Mouse (Mus musculus): ENCODE data around the gene Gm20388.

Gene Gm20388

GRCm38 (mm10) chr8:124286461-124287124 is 4376.0 kb downstream of the Gm20388 start:
- in situ Hi-C loops (cut with MboI, MseI) = no loop called here

GRCm38 (mm10) chr8:124288215-124288864 is 4377.7 kb downstream of the Gm20388 start:
- in situ Hi-C loops (cut with MboI, MseI) = no loop called here

- in situ Hi-C loops (cut with MboI, MseI) = no loop called here
These were observed 4378.9 kb downstream of the Gm20388 start for GRCm38 (mm10) chr8:124289481-124290050.

GRCm38 (mm10) chr8:124290911-124291691 is 4380.5 kb downstream of the Gm20388 start:
- in situ Hi-C loops (cut with MboI, MseI) = no loop called here

GRCm38 (mm10) chr8:124291693-124292092 is 4381.1 kb downstream of the Gm20388 start:
- in situ Hi-C loops (cut with MboI, MseI) = no loop called here

GRCm38 (mm10) chr8:124292965-124293364 is 4382.3 kb downstream of the Gm20388 start:
- in situ Hi-C loops (cut with MboI, MseI) = no loop called here

GRCm38 (mm10) chr8:124294425-124294824 is 4383.8 kb downstream of the Gm20388 start:
- in situ Hi-C loops (cut with MboI, MseI) = no loop called here

GRCm38 (mm10) chr8:124294900-124295299 is 4384.3 kb downstream of the Gm20388 start:
- in situ Hi-C loops (cut with MboI, MseI) = no loop called here

- in situ Hi-C loops (cut with MboI, MseI) = no loop called here
These were observed 4384.7 kb downstream of the Gm20388 start for GRCm38 (mm10) chr8:124295357-124295756.

GRCm38 (mm10) chr8:124301512-124301911 is 4390.9 kb downstream of the Gm20388 start:
- in situ Hi-C loops (cut with MboI, MseI) = no loop called here

GRCm38 (mm10) chr8:124301935-124302555 is 4391.4 kb downstream of the Gm20388 start:
- in situ Hi-C loops (cut with MboI, MseI) = no loop called here

GRCm38 (mm10) chr8:124303211-124303902 is 4392.7 kb downstream of the Gm20388 start:
- in situ Hi-C loops (cut with MboI, MseI) = no loop called here

- in situ Hi-C loops (cut with MboI, MseI) = no loop called here
These were observed 4393.5 kb downstream of the Gm20388 start for GRCm38 (mm10) chr8:124304141-124304540.

- in situ Hi-C loops (cut with MboI, MseI) = no loop called here
These were observed 4395.9 kb downstream of the Gm20388 start for GRCm38 (mm10) chr8:124306574-124306973.

- in situ Hi-C loops (cut with MboI, MseI) = no loop called here
These were observed 4397.1 kb downstream of the Gm20388 start for GRCm38 (mm10) chr8:124307700-124308099.

- in situ Hi-C loops (cut with MboI, MseI) = no loop called here
These were observed 4399.9 kb downstream of the Gm20388 start for GRCm38 (mm10) chr8:124310509-124310908.

GRCm38 (mm10) chr8:124311111-124311510 is 4400.5 kb downstream of the Gm20388 start:
- in situ Hi-C loops (cut with MboI, MseI) = no loop called here

- in situ Hi-C loops (cut with MboI, MseI) = no loop called here
These were observed 4401.1 kb downstream of the Gm20388 start for GRCm38 (mm10) chr8:124311723-124312122.

- in situ Hi-C loops (cut with MboI, MseI) = no loop called here
These were observed 4401.6 kb downstream of the Gm20388 start for GRCm38 (mm10) chr8:124312228-124312627.

GRCm38 (mm10) chr8:124314803-124315202 is 4404.2 kb downstream of the Gm20388 start:
- in situ Hi-C loops (cut with MboI, MseI) = no loop called here

All from T-helper 1 cell (primary cell).